Mouse (Mus musculus) c-Kit-positive CD71-positive TER-119-negative erythroid progenitor cells, embryonic 14.5 days (primary cell): ENCODE data around the gene Kcnab1.

ENCODE experiments used
- DNase-seq: peaks from one replicate; pipeline ENCODE4 v3.0.0-alpha.2; 2013; ENCODE audit warnings: low read depth

The Kcnab1 gene

GRCm38 (mm10) chr3:65204356-65205075 is 95.3 kb downstream of the Kcnab1 start:
- DNase-seq, result no peak

- DNase-seq, result no peak
These were observed 96.4 kb downstream of the Kcnab1 start for GRCm38 (mm10) chr3:65205539-65206020.

- no peak for DNase-seq
These were observed 104.5 kb downstream of the Kcnab1 start for GRCm38 (mm10) chr3:65213725-65214124.

DNA sequence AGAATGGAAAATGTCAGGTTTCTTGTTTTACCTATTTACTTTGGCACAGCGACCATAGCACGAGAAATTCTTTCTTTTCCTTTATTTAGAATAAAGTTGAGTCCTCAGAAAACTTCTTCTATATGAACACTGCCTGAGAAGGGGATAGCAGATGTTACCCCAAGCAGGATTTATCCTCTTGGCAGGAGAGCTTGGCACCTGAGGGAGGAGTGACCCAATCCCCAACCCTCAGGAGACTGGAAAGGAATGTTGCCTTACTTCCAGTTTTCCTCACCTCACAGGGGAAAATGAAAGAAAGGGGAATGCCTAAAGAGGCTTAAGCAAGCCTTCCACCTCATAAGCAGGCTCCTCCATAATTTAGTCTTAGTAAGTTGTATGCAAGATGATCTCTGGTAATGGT is 105.5 kb downstream of the Kcnab1 start:
- no peak for DNase-seq

DNA sequence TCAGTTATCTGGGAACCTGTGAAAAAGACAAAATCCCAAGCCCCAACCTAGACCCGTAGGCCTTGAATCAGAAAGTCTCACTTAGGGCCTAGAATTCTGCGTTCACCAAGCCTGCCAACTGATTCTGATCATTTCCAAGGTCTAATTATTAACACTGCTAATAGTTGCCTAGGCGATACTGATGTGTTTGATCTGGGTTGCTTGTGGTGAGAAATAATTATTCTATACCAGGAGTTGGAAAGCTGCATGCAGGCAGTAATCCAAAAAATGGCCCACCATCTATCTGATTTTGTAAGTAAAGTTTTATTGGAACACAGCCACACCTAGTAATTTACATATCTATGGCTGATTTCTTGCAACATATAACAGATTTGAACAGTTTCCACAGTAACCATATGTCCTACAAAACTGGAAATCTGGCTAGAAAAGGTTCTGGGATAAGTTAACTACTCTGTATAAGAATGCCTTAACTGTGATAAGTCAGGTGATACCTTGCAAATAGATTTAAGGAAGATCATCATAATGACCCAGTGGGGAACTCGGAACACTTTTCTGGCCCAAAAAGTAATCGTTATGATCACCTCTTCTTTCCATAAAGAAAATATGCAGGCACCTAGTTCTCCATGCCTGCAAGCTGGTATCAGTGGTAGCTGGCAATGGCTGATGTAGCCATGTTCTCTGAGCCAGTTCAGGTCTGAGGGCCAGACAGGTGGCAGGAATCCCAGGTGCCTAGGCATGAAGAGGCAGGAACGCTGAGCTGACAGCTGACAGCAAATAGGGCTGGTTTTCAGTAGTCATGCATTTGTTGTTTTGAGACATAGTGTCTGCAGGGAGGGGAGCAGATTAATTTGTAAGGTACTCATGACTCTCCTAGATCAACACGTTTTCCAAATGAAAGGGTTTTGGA is 108.7 kb downstream of the Kcnab1 start:
- no peak for DNase-seq

DNA sequence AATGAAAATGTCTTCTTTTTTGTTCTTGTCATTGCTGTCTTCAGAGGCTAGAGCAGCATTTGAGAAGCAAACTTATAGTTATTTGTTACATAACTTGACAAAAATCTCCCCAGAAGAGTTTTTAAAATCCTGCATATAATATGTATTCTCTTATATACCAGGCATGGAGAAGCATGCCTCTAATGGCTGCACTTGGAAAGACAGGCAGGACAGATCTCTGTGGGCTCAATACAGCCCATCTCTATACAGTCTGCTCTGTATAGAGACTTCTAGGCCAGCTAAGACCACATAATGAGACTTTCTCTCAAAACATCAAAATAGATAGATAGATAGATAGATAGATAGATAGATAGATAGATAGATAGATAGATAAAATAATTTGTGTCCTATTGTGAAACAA is 111.1 kb downstream of the Kcnab1 start:
- no peak for DNase-seq

- no peak for DNase-seq
These were observed 114.5 kb downstream of the Kcnab1 start for GRCm38 (mm10) chr3:65223635-65224034.

GRCm38 (mm10) chr3:65230978-65231377 is 121.8 kb downstream of the Kcnab1 start:
- no peak for DNase-seq

- no peak for DNase-seq
These were observed 122.4 kb downstream of the Kcnab1 start for GRCm38 (mm10) chr3:65231419-65232090.

- no peak for DNase-seq
These were observed 139.8 kb downstream of the Kcnab1 start for GRCm38 (mm10) chr3:65249023-65249422.

DNA sequence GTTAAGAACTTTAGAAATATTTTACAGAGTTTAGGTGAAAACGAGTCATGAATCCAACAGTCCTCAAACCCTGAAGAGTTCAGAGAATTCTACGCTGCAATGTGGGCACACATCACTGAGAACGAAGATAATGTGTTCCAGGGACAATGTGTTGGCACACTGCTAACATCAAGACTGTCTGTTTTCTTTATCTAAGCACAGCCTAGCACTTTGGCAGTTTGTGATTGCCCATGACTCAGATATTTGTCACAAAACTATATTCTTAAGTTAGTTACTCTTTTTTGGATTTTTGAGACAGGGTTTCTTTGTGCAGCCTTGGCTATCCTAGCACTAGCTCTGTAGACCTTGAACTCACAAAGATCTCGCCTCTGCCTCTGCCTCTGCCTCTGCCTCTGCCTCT is 151.3 kb downstream of the Kcnab1 start:
- DNase-seq, result no peak

GRCm38 (mm10) chr3:65262506-65263422 is 153.6 kb downstream of the Kcnab1 start:
- DNase-seq, result no peak

DNA sequence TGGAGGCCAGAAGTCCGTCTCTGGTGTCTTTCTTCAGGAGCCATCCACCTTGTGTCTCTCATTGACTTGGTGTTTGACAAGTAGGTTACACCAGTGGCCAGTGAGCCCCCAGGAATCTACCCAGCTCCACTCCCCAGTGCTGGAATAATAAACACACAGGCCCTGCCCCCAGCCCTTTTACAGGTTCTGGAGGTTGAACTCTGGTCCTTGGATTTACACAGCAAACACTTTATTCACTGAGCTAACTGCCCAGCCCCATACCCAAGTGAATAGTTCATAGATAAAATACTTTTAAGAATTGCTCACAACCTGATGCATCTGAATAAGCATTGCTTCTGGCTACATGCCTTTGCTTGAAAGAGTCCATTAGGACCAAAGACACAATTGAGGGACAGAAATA is 164.1 kb downstream of the Kcnab1 start:
- no peak for DNase-seq

- no peak for DNase-seq
These were observed 168.6 kb downstream of the Kcnab1 start for GRCm38 (mm10) chr3:65277777-65278176.

- DNase-seq, result no peak
These were observed 174.2 kb downstream of the Kcnab1 start for GRCm38 (mm10) chr3:65283366-65283765.

DNA sequence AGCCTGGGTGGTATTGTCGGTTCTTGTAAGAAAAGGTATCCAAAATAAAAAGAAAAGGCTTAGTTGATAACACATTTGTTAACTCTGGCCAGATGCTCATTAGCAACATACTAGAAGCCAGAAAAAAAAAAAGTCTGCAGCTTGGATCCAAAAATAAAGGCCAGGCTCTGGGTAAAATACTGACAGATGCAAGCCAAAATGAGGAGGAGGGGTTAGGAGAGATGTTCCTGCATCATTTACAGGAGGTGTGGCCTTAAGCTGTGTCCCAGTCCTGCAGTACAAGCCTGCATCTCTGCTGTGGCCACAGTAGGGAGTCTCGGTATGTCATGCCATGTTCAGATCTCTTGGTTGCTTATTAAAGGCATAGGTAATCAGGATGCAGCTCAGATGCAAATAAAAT is 179.8 kb downstream of the Kcnab1 start:
- DNase-seq, result no peak

DNA sequence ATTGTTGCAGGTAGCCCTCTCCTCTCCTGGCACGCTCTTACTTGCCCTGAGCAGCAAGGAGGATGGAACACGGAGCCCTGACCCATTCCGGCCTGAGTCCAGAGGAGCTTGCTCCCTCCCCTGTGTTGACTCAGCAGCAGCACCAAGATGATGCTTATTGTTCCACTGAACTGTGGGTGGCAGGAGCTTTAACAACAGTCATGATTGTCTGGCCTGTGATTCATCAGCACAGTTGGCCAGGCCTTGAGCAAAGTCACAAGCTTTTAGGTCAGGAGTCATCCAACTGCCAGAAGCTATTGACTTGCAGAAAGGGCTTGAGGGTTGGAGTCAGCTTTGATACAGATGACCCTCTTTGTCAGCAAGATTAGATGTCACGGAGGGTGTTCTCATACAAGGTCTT is 187.8 kb downstream of the Kcnab1 start:
- DNase-seq, result no peak

DNA sequence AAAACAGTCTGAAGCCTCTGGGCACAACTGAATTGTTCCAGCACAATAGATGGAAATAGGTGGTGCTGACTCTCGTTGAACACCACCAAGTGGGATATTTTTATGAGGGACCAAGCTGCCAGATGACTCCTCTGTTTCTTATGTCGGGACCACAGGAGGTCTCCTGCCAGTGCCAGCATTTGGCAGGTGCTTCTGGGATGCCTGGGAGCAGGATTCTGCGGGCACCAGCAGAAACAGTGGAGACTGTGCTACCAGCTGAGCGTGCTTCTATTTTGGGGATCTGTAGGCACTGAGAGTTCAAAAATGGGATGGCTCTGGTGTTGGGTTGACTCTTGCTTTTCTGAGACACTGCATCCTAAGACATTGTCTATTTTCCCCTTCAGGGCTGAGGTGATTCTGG is 190.0 kb downstream of the Kcnab1 start:
- no peak for DNase-seq

GRCm38 (mm10) chr3:65301531-65301930 is 192.3 kb downstream of the Kcnab1 start:
- DNase-seq, result no peak

DNA sequence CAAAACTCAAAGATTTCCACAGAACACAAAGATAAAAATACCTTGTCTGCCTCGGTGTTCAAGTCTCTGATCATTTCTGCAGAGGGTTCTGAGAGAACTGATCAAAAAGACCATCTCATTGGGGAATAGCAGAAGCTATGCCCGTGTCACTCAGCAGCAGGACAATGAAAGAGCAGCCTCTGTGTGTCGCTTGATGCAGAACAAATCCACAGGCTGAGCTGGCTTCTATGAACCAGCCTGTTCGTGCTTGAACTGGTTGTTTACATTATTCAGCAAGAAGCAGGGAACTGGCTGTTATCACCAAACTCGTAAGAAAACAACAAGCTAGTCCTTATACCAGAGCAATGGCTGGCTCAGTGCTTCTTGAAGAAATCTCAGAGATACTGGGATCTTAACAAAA is 193.4 kb downstream of the Kcnab1 start:
- DNase-seq, result no peak

GRCm38 (mm10) chr3:65315837-65316236 is 206.7 kb downstream of the Kcnab1 start:
- DNase-seq, result no peak

DNA sequence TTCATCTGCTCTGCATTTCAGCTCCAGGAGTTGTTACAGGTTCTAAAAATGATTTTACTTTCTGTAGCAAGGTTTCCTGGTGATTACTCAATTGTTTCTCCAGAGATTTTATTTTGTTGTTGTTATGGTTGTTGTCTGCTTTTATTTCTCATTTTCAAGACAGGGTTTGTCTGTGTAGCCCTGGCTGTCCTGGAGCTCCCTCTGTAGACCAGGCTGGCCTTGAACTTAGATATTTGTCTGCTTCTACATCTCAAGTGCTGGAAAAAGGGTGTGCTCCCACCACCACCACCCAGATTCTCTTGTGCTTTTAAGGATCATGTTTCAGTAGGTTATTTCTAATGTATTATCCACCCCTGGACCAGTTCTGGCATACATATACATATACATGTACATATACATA is 207.6 kb downstream of the Kcnab1 start:
- DNase-seq, result no peak
